Mouse (Mus musculus) lung, embryonic 14.5 days (tissue): Measurements from ENCODE around the gene Troap. TPM values are rescaled to one million over a fixed set of nuclear protein-coding genes. Genes with fewer than 3 reads are reported as not detected.
A peak's percentile ranks its signal among the peaks of the same experiment; 100 is the strongest.

Source experiments
- ATAC-seq: fragments of 200-750 bp; cut with Nextera tagmentation; 2 replicates; pipeline ENCODE4 v1.8.0; 2017; ENCODE audit warnings: mild to moderate bottlenecking, moderate TSS enrichment, moderate library complexity; ENCODE audit not compliant: insufficient read depth
- DNase-seq: peaks from one replicate; pipeline ENCODE4 v3.0.0-alpha.2; 2015
- H3K27ac ChIP-seq: fragments of 300-500 bp; sonication (generic); 2 replicates; pipeline ENCODE4 v1.5.1; 2014; ENCODE audit warnings: low read depth, mild to moderate bottlenecking, moderate library complexity
- H3K27me3 ChIP-seq: fragments of 300-500 bp; sonication (generic); 2 replicates; pipeline ENCODE4 v1.6.1; 2014; ENCODE audit warnings: low read length, control low read depth; ENCODE audit not compliant: insufficient read depth
- H3K36me3 ChIP-seq: fragments of 300-500 bp; sonication (generic); 2 replicates; pipeline ENCODE4 v1.6.1; 2014; ENCODE audit warnings: control low read depth; ENCODE audit not compliant: insufficient read depth
- H3K4me1 ChIP-seq: fragments of 300-500 bp; sonication (generic); 2 replicates; pipeline ENCODE4 v1.6.1; 2014; ENCODE audit warnings: antibody characterized with exemption, control low read depth; ENCODE audit not compliant: insufficient read depth
- H3K4me2 ChIP-seq: fragments of 300-500 bp; sonication (generic); 2 replicates; pipeline ENCODE4 v1.6.1; 2014; ENCODE audit warnings: mild to moderate bottlenecking
- H3K4me3 ChIP-seq: fragments of 300-500 bp; sonication (generic); 2 replicates; pipeline ENCODE4 v1.5.1; 2014; ENCODE audit warnings: low read depth, low read length
- H3K9ac ChIP-seq: fragments of 300-500 bp; sonication (generic); 2 replicates; pipeline ENCODE4 v1.6.1; 2014
- H3K9me3 ChIP-seq: fragments of 300-500 bp; sonication (generic); 2 replicates; pipeline ENCODE4 v1.6.1; 2016; ENCODE audit warnings: low read depth, low read length, control low read depth
- CTCF ChIP-seq: IDR thresholded peaks from 2 replicates; pipeline ENCODE4 v1.5.1; 2016; ENCODE audit warnings: antibody characterized with exemption, low read depth
- WGBS: fragments of 180-500 bp; shearing (Covaris S2); extraction: QIAGEN DNeasy Blood & Tissue Kit; methylation state at CpG from one replicate; pipeline ENCODE4 v1.1.7; 2014; 5-methylcytosine and 5-hydroxymethylcytosine counted together
- polyA plus RNA-seq: library from polyadenylated mRNA; unstranded; fragments of >200 nt; fragmentation: Nextera tagmentation; extraction: Ambion mirVana; gene quantifications from 2 replicates; pipeline ENCODE4 v1.2.1, GENCODE M21; 2014

The Troap gene
- polyA plus RNA-seq, 1 experiment from 2014 or later = 35.1 TPM

- Histone ChIP-seq H3K4me1 (peaks cover 17% of the 10 kb centered on the region), H3K4me3 (peak within 1 kb of the TSS; percentile 73), H3K9me3 (no peaks in the 10 kb centered on the region), H3K9ac (peak within 1 kb of the TSS; percentile 80), H3K27me3 (no peaks in the 10 kb centered on the region), H3K27ac (peak within 1 kb of the TSS; percentile 91), H3K4me2 (peak within 1 kb of the TSS; percentile 79), H3K36me3 (peaks cover 10% of the 10 kb centered on the region)
- peak; percentile 93 for ATAC-seq
- WGBS = under 1% methylated on average over 52 of the region's 52 CpGs
- peak; percentile 97 for DNase-seq
- TF ChIP-seq CTCF = 0 out of 2 replicates have a peak, but pooled peaks have one; percentile 8
Measured at GRCm38 (mm10) chr15:99029619-99030584, 44.5 kb upstream of the Troap start, which contains the start of gene Tuba1c. Gene Tuba1c (plus strand): TSS chr15:99029891.

GRCm38 (mm10) chr15:99030585-99031387 is 43.6 kb upstream of the Troap start:
- Histone ChIP-seq H3K27me3 (no peaks in the 10 kb centered on the region), H3K4me3 (peak overlapping the region; percentile 73), H3K4me1 (peaks cover 17% of the 10 kb centered on the region), H3K27ac (peak overlapping the region; percentile 91), H3K9ac (peak overlapping the region; percentile 80), H3K4me2 (peak overlapping the region; percentile 79), H3K9me3 (no peaks in the 10 kb centered on the region), H3K36me3 (peaks cover 19% of the 10 kb centered on the region)
- TF ChIP-seq CTCF = no peak
- DNase-seq (peak; percentile 62), ATAC-seq (peak; percentile 55)
- 6% methylated on average over 26 of the region's 26 CpGs for WGBS

- no peak overlapping the region for H3K27ac ChIP-seq
Measured at GRCm38 (mm10) chr15:99031388-99031675, 43.0 kb upstream of the Troap start.

GRCm38 (mm10) chr15:99032041-99032725 is 42.2 kb upstream of the Troap start:
- H3K27ac ChIP-seq = no peak overlapping the region
- H3K4me1 ChIP-seq = peaks cover 17% of the 10 kb centered on the region
- peak overlapping the region; percentile 73 for H3K4me3 ChIP-seq
- WGBS = 66% methylated on average over 9 of the region's 9 CpGs
- no peak for DNase-seq
- no peak for ATAC-seq
- peak overlapping the region; percentile 19 for H3K9ac ChIP-seq
- peak overlapping the region; percentile 79 for H3K4me2 ChIP-seq
- H3K9me3 ChIP-seq = no peaks in the 10 kb centered on the region
- H3K36me3 ChIP-seq = peaks cover 30% of the 10 kb centered on the region
- no peak for TF ChIP-seq CTCF
- no peaks in the 10 kb centered on the region for H3K27me3 ChIP-seq

More at GRCm38 (mm10) chr15:99031388-99031675, 43.0 kb upstream of the Troap start:
- TF ChIP-seq CTCF = no peak
- Histone ChIP-seq H3K36me3 (peaks cover 25% of the 10 kb centered on the region), H3K9ac (peak overlapping the region; percentile 80), H3K9me3 (no peaks in the 10 kb centered on the region), H3K4me2 (peak overlapping the region; percentile 79), H3K4me1 (peaks cover 17% of the 10 kb centered on the region), H3K4me3 (peak overlapping the region; percentile 73), H3K27me3 (no peaks in the 10 kb centered on the region)
- WGBS = 71% methylated on average over 4 of the region's 4 CpGs
- DNase-seq (no peak), ATAC-seq (no peak)

GRCm38 (mm10) chr15:99032726-99033250 is 41.6 kb upstream of the Troap start:
- Histone ChIP-seq H3K4me3 (peak overlapping the region; percentile 73), H3K4me2 (peak overlapping the region; percentile 79), H3K4me1 (peaks cover 17% of the 10 kb centered on the region), H3K9ac (peak overlapping the region; percentile 19), H3K27me3 (no peaks in the 10 kb centered on the region), H3K36me3 (peaks cover 31% of the 10 kb centered on the region), H3K27ac (no peak overlapping the region), H3K9me3 (no peaks in the 10 kb centered on the region)
- ATAC-seq (no peak), DNase-seq (no peak)
- no peak for TF ChIP-seq CTCF
- WGBS = 57% methylated on average over 7 of the region's 7 CpGs

GRCm38 (mm10) chr15:99033498-99034270 is 40.7 kb upstream of the Troap start:
- H3K27ac ChIP-seq = no peak overlapping the region
- 73% methylated on average over 7 of the region's 7 CpGs for WGBS
- peaks cover 17% of the 10 kb centered on the region for H3K4me1 ChIP-seq
- no peak overlapping the region for H3K4me3 ChIP-seq
- DNase-seq = no peak
- H3K4me2 ChIP-seq = peak overlapping the region; percentile 79
- TF ChIP-seq CTCF = no peak
- no peak for ATAC-seq
- no peaks in the 10 kb centered on the region for H3K9me3 ChIP-seq
- H3K36me3 ChIP-seq = peaks cover 40% of the 10 kb centered on the region
- H3K27me3 ChIP-seq = no peaks in the 10 kb centered on the region
- no peak overlapping the region for H3K9ac ChIP-seq
